Comparison of ENCODE assay signal across 20 mouse cellular contexts in genomic region chr3:127879968-127880367, GRCm38 (mm10).
"Had no signal": no experiment of that assay in that cellular context is flagged by ENCODE, and none has a peak within 500 bp of the region (broad histone marks: within the 10 kb centered on the region; RNA-seq: fewer than 3 reads in every experiment).

No protein-coding gene starts in this region.

- ATAC-seq: lung, postnatal 0 days; midbrain, embryonic 13.5 days; midbrain, embryonic 16.5 days had no signal

- H3K27me3 ChIP-seq: lung, embryonic 15.5 days; midbrain, embryonic 13.5 days; neural tube, embryonic 13.5 days; neural tube, embryonic 15.5 days had no signal

- H3K4me1 ChIP-seq: lung, embryonic 15.5 days; midbrain, embryonic 13.5 days; neural tube, embryonic 15.5 days had no signal

- H3K9me3 ChIP-seq: lung, embryonic 15.5 days; midbrain, embryonic 13.5 days; neural tube, embryonic 13.5 days; neural tube, embryonic 15.5 days had no signal

- H3K36me3 ChIP-seq: lung, embryonic 15.5 days; midbrain, embryonic 13.5 days; neural tube, embryonic 13.5 days; neural tube, embryonic 15.5 days had no signal

- H3K4me2 ChIP-seq: lung, embryonic 15.5 days; midbrain, embryonic 11.5 days; midbrain, embryonic 13.5 days; neural tube, embryonic 13.5 days; neural tube, embryonic 15.5 days had no signal

- H3K27ac ChIP-seq: lung, embryonic 15.5 days; macrophage; midbrain, embryonic 13.5 days; neural tube, embryonic 13.5 days; neural tube, embryonic 15.5 days had no signal

- H3K9ac ChIP-seq: lung, embryonic 15.5 days; midbrain, embryonic 13.5 days; neural tube, embryonic 13.5 days; neural tube, embryonic 15.5 days had no signal

- H3K4me3 ChIP-seq: lung, embryonic 15.5 days; midbrain, embryonic 13.5 days; myocyte; neural tube, embryonic 13.5 days; neural tube, embryonic 15.5 days had no signal

- DNase-seq: lung, adult 2 months; lung, postnatal 14 days; lung, postnatal 36 days; retina, postnatal 1 day; right cerebral cortex, adult 18-20 months; right cerebral cortex, postnatal 25 days; right cerebral cortex, postnatal 4 days; spleen, adult 18-20 months; thymus, adult 18-20 months; thymus, postnatal 14 days; thymus, postnatal 36 days had no signal
